Mouse (Mus musculus) megakaryocyte, embryonic 14.5 days (primary cell): ENCODE results near the gene Prkaca.

Source experiments
- FLI1 ChIP-seq: IDR thresholded peaks from 2 replicates; pipeline ENCODE4 v1.6.1; 2012; ENCODE audit warnings: low read length, inconsistent platforms, mixed read lengths
- GATA1 ChIP-seq: IDR thresholded peaks from 3 replicates; pipeline ENCODE4 v1.6.1; 2012; ENCODE audit warnings: mixed read lengths, low read length, inconsistent platforms, borderline replicate concordance

GRCm38 (mm10) chr8:84023631-84024030 lies 50.8 kb downstream of the Prkaca start:
- TF ChIP-seq GATA1: no peak
- TF ChIP-seq FLI1: no peak
